Mouse (Mus musculus) forebrain, postnatal 0 days (tissue): ENCODE results near the gene Tcirg1. TPM values are rescaled to one million over a fixed set of nuclear protein-coding genes. Genes with fewer than 3 reads are reported as not detected.

ENCODE experiments used
- ATAC-seq: fragments of 200-750 bp; cut with Nextera tagmentation; 2 replicates; pipeline ENCODE4 v1.8.0; 2017; ENCODE audit warnings: mild to moderate bottlenecking, moderate library complexity
- DNase-seq: peaks from one replicate; pipeline ENCODE4 v3.0.0-alpha.2; 2015
- H3K27ac ChIP-seq: fragments of 300-500 bp; sonication (generic); 2 replicates; pipeline ENCODE4 v1.5.1; 2014; ENCODE audit warnings: low read depth, mild to moderate bottlenecking, antibody characterized with exemption, low read length, moderate library complexity, mixed read lengths
- H3K27me3 ChIP-seq: fragments of 300-500 bp; sonication (generic); 2 replicates; pipeline ENCODE4 v1.6.1; 2014; ENCODE audit warnings: mild to moderate bottlenecking, low read length, mixed read lengths; ENCODE audit not compliant: insufficient read depth
- H3K36me3 ChIP-seq: fragments of 300-500 bp; sonication (generic); 2 replicates; pipeline ENCODE4 v1.6.1; 2014; ENCODE audit warnings: mild to moderate bottlenecking, moderate library complexity; ENCODE audit not compliant: insufficient read depth
- H3K4me1 ChIP-seq: fragments of 300-500 bp; sonication (generic); 2 replicates; pipeline ENCODE4 v1.6.1; 2014; ENCODE audit warnings: antibody characterized with exemption; ENCODE audit not compliant: insufficient read depth
- H3K4me2 ChIP-seq: fragments of 300-500 bp; sonication (generic); 2 replicates; pipeline ENCODE4 v1.6.1; 2014; ENCODE audit warnings: low read depth, mild to moderate bottlenecking, moderate library complexity
- H3K4me3 ChIP-seq: fragments of 300-500 bp; sonication (generic); 2 replicates; pipeline ENCODE4 v1.5.1; 2014; ENCODE audit warnings: low read depth, low read length, mixed read lengths
- H3K9ac ChIP-seq: fragments of 300-500 bp; sonication (generic); 2 replicates; pipeline ENCODE4 v1.6.1; 2014; ENCODE audit warnings: mild to moderate bottlenecking
- H3K9me3 ChIP-seq: fragments of 300-500 bp; sonication (generic); 2 replicates; pipeline ENCODE4 v1.6.1; 2016; ENCODE audit warnings: low read length
- CTCF ChIP-seq: sonication (generic); IDR thresholded peaks from 2 replicates; pipeline ENCODE4 v1.5.1; 2016; ENCODE audit warnings: antibody characterized with exemption, control low read depth, low read depth
- whole genome bisulfite sequencing: fragments of 180-500 bp; shearing (Covaris S2); extraction: QIAGEN DNeasy Blood & Tissue Kit; methylation state at CpG from one replicate; pipeline ENCODE4 v1.1.7; 2014; 5-methylcytosine and 5-hydroxymethylcytosine counted together
- polyA plus RNA-seq: library from polyadenylated mRNA; unstranded; fragments of >200 nt; fragmentation: Nextera tagmentation; extraction: Ambion mirVana; gene quantifications from 2 replicates; pipeline ENCODE4 v1.2.1, GENCODE M21; 2015
- total RNA-seq: library from RNA; depleted of rRNA; stranded (reverse); fragments of >200 nt; gene quantifications from 2 replicates; pipeline ENCODE4 v1.2.3, GENCODE M21; 2014; rRNA removed

Gene Tcirg1
- total and polyA plus RNA-seq, 2 experiments from 2014 or later: 9.3 to 21.4 TPM

GRCm38 (mm10) chr19:3847711-3848110, 59.2 kb downstream of the Tcirg1 start:
- DNase-seq (no peak), ATAC-seq (no peak)
- TF ChIP-seq CTCF: no peak
- Histone ChIP-seq H3K4me1 (no peaks in the 10 kb centered on the region), H3K27me3 (no peaks in the 10 kb centered on the region), H3K4me3 (no peak overlapping the region), H3K9ac (no peak overlapping the region), H3K36me3 (no peaks in the 10 kb centered on the region), H3K9me3 (no peaks in the 10 kb centered on the region), H3K4me2 (no peak overlapping the region), H3K27ac (no peak overlapping the region)
- WGBS: 70% methylated on average over 5 of the region's 5 CpGs

- Histone ChIP-seq H3K4me3 (no peak overlapping the region), H3K4me1 (no peaks in the 10 kb centered on the region), H3K9me3 (no peaks in the 10 kb centered on the region), H3K4me2 (no peak overlapping the region), H3K9ac (no peak overlapping the region), H3K27me3 (no peaks in the 10 kb centered on the region), H3K36me3 (no peaks in the 10 kb centered on the region), H3K27ac (no peak overlapping the region)
- ATAC-seq (no peak), DNase-seq (no peak)
- WGBS: 84% methylated on average over 10 of the region's 10 CpGs
- TF ChIP-seq CTCF: no peak
These were observed 60.0 kb downstream of the Tcirg1 start for GRCm38 (mm10) chr19:3846676-3847604.

Other genes starting within 250 kb of the Tcirg1 start
- 7.9 and 11.1 TPM in 2 replicates for gene Lrp5, start 220.6 kb downstream of the Tcirg1 start, total RNA-seq
- gene Lrp5, start 220.6 kb downstream of the Tcirg1 start, polyA plus RNA-seq: 0.50 and 0.56 TPM in 2 replicates
- gene 1810055G02Rik, start 198.8 kb downstream of the Tcirg1 start, total RNA-seq: 33.6 and 37.2 TPM in 2 replicates
- 38.4 and 39.0 TPM in 2 replicates for gene 1810055G02Rik, start 198.8 kb downstream of the Tcirg1 start, polyA plus RNA-seq
- gene Kmt5b, start 139.7 kb downstream of the Tcirg1 start, total RNA-seq: 80.7 and 103 TPM in 2 replicates
- 24.3 and 38.1 TPM in 2 replicates for gene Kmt5b, start 139.7 kb downstream of the Tcirg1 start, polyA plus RNA-seq
- gene Chka, start 55.4 kb downstream of the Tcirg1 start, total RNA-seq: 67.0 and 69.4 TPM in 2 replicates
- 49.4 and 53.9 TPM in 2 replicates for gene Chka, start 55.4 kb downstream of the Tcirg1 start, polyA plus RNA-seq
- gene Ndufs8, start 5.6 kb upstream of the Tcirg1 start, total RNA-seq: 137 and 148 TPM in 2 replicates
- gene Ndufs8, start 5.6 kb upstream of the Tcirg1 start, polyA plus RNA-seq: 261 and 281 TPM in 2 replicates
- 1.7 and 4.2 TPM in 2 replicates for gene Aldh3b1, start 22.7 kb upstream of the Tcirg1 start, total RNA-seq
- gene Aldh3b1, start 22.7 kb upstream of the Tcirg1 start, polyA plus RNA-seq: 3.6 and 4.1 TPM in 2 replicates
- 8.6 and 10.8 TPM in 2 replicates for gene Unc93b1, start 28.1 kb upstream of the Tcirg1 start, total RNA-seq
- 10.6 and 13.2 TPM in 2 replicates for gene Unc93b1, start 28.1 kb upstream of the Tcirg1 start, polyA plus RNA-seq
- gene Aldh3b3, start 51.5 kb upstream of the Tcirg1 start, total RNA-seq: not detected in 2 replicates
- not detected in 2 replicates for gene Aldh3b3, start 51.5 kb upstream of the Tcirg1 start, polyA plus RNA-seq
- 1.5 and 2.7 TPM in 2 replicates for gene Aldh3b2, start 65.2 kb upstream of the Tcirg1 start, total RNA-seq
- 1.8 and 1.9 TPM in 2 replicates for gene Aldh3b2, start 65.2 kb upstream of the Tcirg1 start, polyA plus RNA-seq
- 2.2 and 2.5 TPM in 2 replicates for gene Acy3, start 79.4 kb upstream of the Tcirg1 start, total RNA-seq
- 2.2 and 2.8 TPM in 2 replicates for gene Acy3, start 79.4 kb upstream of the Tcirg1 start, polyA plus RNA-seq
- not detected in 2 replicates for gene Tbx10, start 85.6 kb upstream of the Tcirg1 start, total RNA-seq
- not detected in 2 replicates for gene Tbx10, start 85.6 kb upstream of the Tcirg1 start, polyA plus RNA-seq
- gene Nudt8, start 93.4 kb upstream of the Tcirg1 start, total RNA-seq: 26.7 and 30.8 TPM in 2 replicates
- 36.3 and 40.4 TPM in 2 replicates for gene Nudt8, start 93.4 kb upstream of the Tcirg1 start, polyA plus RNA-seq
- 7.8 and 8.5 TPM in 2 replicates for gene Gm49405, start 93.5 kb upstream of the Tcirg1 start, total RNA-seq
- 2.1 and 2.6 TPM in 2 replicates for gene Gm49405, start 93.5 kb upstream of the Tcirg1 start, polyA plus RNA-seq
- gene Doc2g, start 96.2 kb upstream of the Tcirg1 start, total RNA-seq: 16.0 and 17.8 TPM in 2 replicates
- 5.7 and 6.3 TPM in 2 replicates for gene Doc2g, start 96.2 kb upstream of the Tcirg1 start, polyA plus RNA-seq
- 250 and 281 TPM in 2 replicates for gene Ndufv1, start 105.7 kb upstream of the Tcirg1 start, total RNA-seq
- 268 TPM in 2 replicates for gene Ndufv1, start 105.7 kb upstream of the Tcirg1 start, polyA plus RNA-seq
- gene Gstp1, start 130.9 kb upstream of the Tcirg1 start, total RNA-seq: 245 and 296 TPM in 2 replicates
- 619 and 642 TPM in 2 replicates for gene Gstp1, start 130.9 kb upstream of the Tcirg1 start, polyA plus RNA-seq
- 2.7 TPM in 1 of 2 replicates, not detected in the other for gene Gstp2, start 138.9 kb upstream of the Tcirg1 start, total RNA-seq
- 0.54 and 2.5 TPM in 2 replicates for gene Gstp2, start 138.9 kb upstream of the Tcirg1 start, polyA plus RNA-seq
- gene Gstp3, start 152.4 kb upstream of the Tcirg1 start, total RNA-seq: not detected in 2 replicates
- not detected in 2 replicates for gene Gstp3, start 152.4 kb upstream of the Tcirg1 start, polyA plus RNA-seq
- gene Cabp2, start 174.4 kb upstream of the Tcirg1 start, total RNA-seq: not detected in 2 replicates
- not detected in 2 replicates for gene Cabp2, start 174.4 kb upstream of the Tcirg1 start, polyA plus RNA-seq
- gene Cdk2ap2, start 190.0 kb upstream of the Tcirg1 start, total RNA-seq: 34.4 and 35.4 TPM in 2 replicates
- 59.9 and 65.4 TPM in 2 replicates for gene Cdk2ap2, start 190.0 kb upstream of the Tcirg1 start, polyA plus RNA-seq
- gene Pitpnm1, start 192.9 kb upstream of the Tcirg1 start, total RNA-seq: 108 and 127 TPM in 2 replicates
- gene Pitpnm1, start 192.9 kb upstream of the Tcirg1 start, polyA plus RNA-seq: 68.8 and 82.9 TPM in 2 replicates
- 25.8 and 33.9 TPM in 2 replicates for gene Aip, start 218.7 kb upstream of the Tcirg1 start, total RNA-seq
- gene Aip, start 218.7 kb upstream of the Tcirg1 start, polyA plus RNA-seq: 85.7 and 86.2 TPM in 2 replicates
- gene Gpr152, start 232.7 kb upstream of the Tcirg1 start, total RNA-seq: 0.19 and 0.23 TPM in 2 replicates
- gene Gpr152, start 232.7 kb upstream of the Tcirg1 start, polyA plus RNA-seq: not detected in 2 replicates
- gene Cabp4, start 236.9 kb upstream of the Tcirg1 start, total RNA-seq: not detected in 2 replicates
- gene Cabp4, start 236.9 kb upstream of the Tcirg1 start, polyA plus RNA-seq: 0.06 and 0.08 TPM in 2 replicates
- gene Coro1b, start 241.5 kb upstream of the Tcirg1 start, total RNA-seq: 128 and 182 TPM in 2 replicates
- 106 and 112 TPM in 2 replicates for gene Coro1b, start 241.5 kb upstream of the Tcirg1 start, polyA plus RNA-seq
- 0.77 and 1.2 TPM in 2 replicates for gene Ptprcap, start 246.5 kb upstream of the Tcirg1 start, total RNA-seq
- gene Ptprcap, start 246.5 kb upstream of the Tcirg1 start, polyA plus RNA-seq: 0.48 and 0.59 TPM in 2 replicates